Mouse (Mus musculus) layer of hippocampus, postnatal 10 days (tissue): ENCODE data around the gene Cd101. TPM values are rescaled to one million over a fixed set of nuclear protein-coding genes. Genes with fewer than 3 reads are reported as not detected.

Experiments used
- total RNA-seq, 2 experiments: library from RNA; stranded (reverse); gene quantifications; 2 replicates each; pipeline ENCODE4 v1.2.3; 2021

Cd101 gene
- total RNA-seq, 2 experiments from 2014 or later: 0.27 to 0.42 TPM

Other genes with a start within 250 kb of the Cd101 start
- not detected for gene Vtcn1, start 204.1 kb downstream of the Cd101 start, total RNA-seq
- gene Trim45, start 107.4 kb downstream of the Cd101 start, total RNA-seq: 10 to 100 TPM in 1 of 2 experiments, 1 to 10 TPM in 1; 9.9 to 10.6 TPM
- 1 to 10 TPM; 2.6 to 3.0 TPM for gene Ttf2, start 59.9 kb downstream of the Cd101 start, total RNA-seq
- 10 to 100 TPM; 30.4 to 30.8 TPM for gene Ptgfrn, start 80.7 kb upstream of the Cd101 start, total RNA-seq